Mouse (Mus musculus): ENCODE results near the gene Ccdc60. TPM values are rescaled to one million over a fixed set of nuclear protein-coding genes. Genes with fewer than 3 reads are reported as not detected.
"Not testable (repeated sequence)": the region's sequence is repeated elsewhere in the genome, so short reads cannot be mapped to it uniquely, and the experiment has no call there.

Ccdc60 gene
- polyA plus RNA-seq, 1 experiment = 0.07 TPM

- no peak overlapping the region for H3K4me3 ChIP-seq (ENCODE audit: insufficient read depth, poor library complexity, severe bottlenecking)
- TF ChIP-seq MYOG (IDR thresholded peaks at IDR 0.05; ENCODE audit: control insufficient read depth, extremely low read depth, insufficient read length) (no peak), USF1 (IDR thresholded peaks at IDR 0.05; ENCODE audit: low read depth) (no peak), FOSL1 (IDR thresholded peaks at IDR 0.05; ENCODE audit: insufficient read depth, low read length, poor library complexity, severe bottlenecking) (no peak), CTCF (IDR thresholded peaks at IDR 0.05; ENCODE audit: control insufficient read depth, insufficient read depth, insufficient read length) (no peak), CEBPB (IDR thresholded peaks at IDR 0.05; ENCODE audit: low read depth) (no peak), MAX (IDR thresholded peaks at IDR 0.05) (no peak), MYOD1 (IDR thresholded peaks at IDR 0.05; ENCODE audit: control insufficient read depth, insufficient read length, low read depth) (no peak)
Measured at GRCm38 (mm10) chr5:116189818-116190217, 99.0 kb downstream of the Ccdc60 start.

GRCm38 (mm10) chr5:116180594-116180993 lies 108.2 kb downstream of the Ccdc60 start:
- no peaks in the 10 kb centered on the region for H3K27me3 ChIP-seq (ENCODE audit: control insufficient read depth, insufficient read depth, insufficient read length)
- H3K36me3 ChIP-seq (ENCODE audit: control insufficient read depth, insufficient read depth) = no peaks in the 10 kb centered on the region

More at GRCm38 (mm10) chr5:116189818-116190217, 99.0 kb downstream of the Ccdc60 start:
- H3K79me2 ChIP-seq (ENCODE audit: control insufficient read depth, insufficient read depth) = no peaks in the 10 kb centered on the region
- no peak overlapping the region for H3ac ChIP-seq (ENCODE audit: control insufficient read depth, insufficient read length, low read depth)
- no peaks in the 10 kb centered on the region for H3K27me3 ChIP-seq (ENCODE audit: control insufficient read depth, insufficient read depth, insufficient read length)
- no peaks in the 10 kb centered on the region for H3K36me3 ChIP-seq (ENCODE audit: control insufficient read depth, insufficient read depth)
- no peaks in the 10 kb centered on the region for H3K79me3 ChIP-seq (ENCODE audit: low read depth)

GRCm38 (mm10) chr5:116171721-116172120 lies 117.1 kb downstream of the Ccdc60 start:
- TF ChIP-seq MYOG (IDR thresholded peaks at IDR 0.05; ENCODE audit: control insufficient read depth, extremely low read depth, insufficient read length) (no peak), MYOD1 (IDR thresholded peaks at IDR 0.05; ENCODE audit: control insufficient read depth, insufficient read length, low read depth) (no peak), USF1 (IDR thresholded peaks at IDR 0.05; ENCODE audit: low read depth) (no peak), CTCF (IDR thresholded peaks at IDR 0.05; ENCODE audit: control insufficient read depth, insufficient read depth, insufficient read length) (no peak), FOSL1 (IDR thresholded peaks at IDR 0.05; ENCODE audit: insufficient read depth, low read length, poor library complexity, severe bottlenecking) (no peak), CEBPB (IDR thresholded peaks at IDR 0.05; ENCODE audit: low read depth) (no peak), MAX (IDR thresholded peaks at IDR 0.05) (no peak)
- Histone ChIP-seq H3K36me3 (ENCODE audit: control insufficient read depth, insufficient read depth) (no peaks in the 10 kb centered on the region), H3K27me3 (ENCODE audit: control insufficient read depth, insufficient read depth, insufficient read length) (no peaks in the 10 kb centered on the region), H3K4me3 (ENCODE audit: insufficient read depth, poor library complexity, severe bottlenecking) (no peak overlapping the region), H3ac (ENCODE audit: control insufficient read depth, insufficient read length, low read depth) (no peak overlapping the region), H3K79me3 (ENCODE audit: low read depth) (no peaks in the 10 kb centered on the region), H3K79me2 (ENCODE audit: control insufficient read depth, insufficient read depth) (no peaks in the 10 kb centered on the region)

More at GRCm38 (mm10) chr5:116180594-116180993, 108.2 kb downstream of the Ccdc60 start:
- H3K79me2 ChIP-seq (ENCODE audit: control insufficient read depth, insufficient read depth) = no peaks in the 10 kb centered on the region
- H3K79me3 ChIP-seq (ENCODE audit: low read depth) = no peaks in the 10 kb centered on the region
- TF ChIP-seq FOSL1 (IDR thresholded peaks at IDR 0.05; ENCODE audit: insufficient read depth, low read length, poor library complexity, severe bottlenecking) = no peak
- no peak for TF ChIP-seq CEBPB (IDR thresholded peaks at IDR 0.05; ENCODE audit: low read depth)
- no peak for TF ChIP-seq MAX (IDR thresholded peaks at IDR 0.05)
- TF ChIP-seq MYOG (IDR thresholded peaks at IDR 0.05; ENCODE audit: control insufficient read depth, extremely low read depth, insufficient read length) = no peak
- no peak for TF ChIP-seq CTCF (IDR thresholded peaks at IDR 0.05; ENCODE audit: control insufficient read depth, insufficient read depth, insufficient read length)
- no peak for TF ChIP-seq USF1 (IDR thresholded peaks at IDR 0.05; ENCODE audit: low read depth)
- no peak for TF ChIP-seq MYOD1 (IDR thresholded peaks at IDR 0.05; ENCODE audit: control insufficient read depth, insufficient read length, low read depth)
- H3ac ChIP-seq (ENCODE audit: control insufficient read depth, insufficient read length, low read depth) = no peak overlapping the region
- H3K4me3 ChIP-seq (ENCODE audit: insufficient read depth, poor library complexity, severe bottlenecking) = no peak overlapping the region

- no peak for TF ChIP-seq MAX (IDR thresholded peaks at IDR 0.05)
- no peak for TF ChIP-seq FOSL1 (IDR thresholded peaks at IDR 0.05; ENCODE audit: insufficient read depth, low read length, poor library complexity, severe bottlenecking)
- no peak for TF ChIP-seq MYOG (IDR thresholded peaks at IDR 0.05; ENCODE audit: control insufficient read depth, extremely low read depth, insufficient read length)
- H3K79me2 ChIP-seq (ENCODE audit: control insufficient read depth, insufficient read depth) = no peaks in the 10 kb centered on the region
- H3K4me3 ChIP-seq (ENCODE audit: insufficient read depth, poor library complexity, severe bottlenecking) = no peak overlapping the region
- no peaks in the 10 kb centered on the region for H3K36me3 ChIP-seq (ENCODE audit: control insufficient read depth, insufficient read depth)
- H3ac ChIP-seq (ENCODE audit: control insufficient read depth, insufficient read length, low read depth) = no peak overlapping the region
- no peaks in the 10 kb centered on the region for H3K27me3 ChIP-seq (ENCODE audit: control insufficient read depth, insufficient read depth, insufficient read length)
- H3K79me3 ChIP-seq (ENCODE audit: low read depth) = no peaks in the 10 kb centered on the region
Measured at GRCm38 (mm10) chr5:116166965-116167364, 121.8 kb downstream of the Ccdc60 start.

- H3K79me3 ChIP-seq (ENCODE audit: low read depth) = no peaks in the 10 kb centered on the region
- no peaks in the 10 kb centered on the region for H3K79me2 ChIP-seq (ENCODE audit: control insufficient read depth, insufficient read depth)
- no peaks in the 10 kb centered on the region for H3K27me3 ChIP-seq (ENCODE audit: control insufficient read depth, insufficient read depth, insufficient read length)
- no peaks in the 10 kb centered on the region for H3K36me3 ChIP-seq (ENCODE audit: control insufficient read depth, insufficient read depth)
- no peak overlapping the region for H3K4me3 ChIP-seq (ENCODE audit: insufficient read depth, poor library complexity, severe bottlenecking)
- no peak overlapping the region for H3ac ChIP-seq (ENCODE audit: control insufficient read depth, insufficient read length, low read depth)
- TF ChIP-seq MYOD1 (IDR thresholded peaks at IDR 0.05; ENCODE audit: control insufficient read depth, insufficient read length, low read depth) (no peak), MYOG (IDR thresholded peaks at IDR 0.05; ENCODE audit: control insufficient read depth, extremely low read depth, insufficient read length) (no peak), MAX (IDR thresholded peaks at IDR 0.05) (no peak), USF1 (IDR thresholded peaks at IDR 0.05; ENCODE audit: low read depth) (no peak), CEBPB (IDR thresholded peaks at IDR 0.05; ENCODE audit: low read depth) (no peak), FOSL1 (IDR thresholded peaks at IDR 0.05; ENCODE audit: insufficient read depth, low read length, poor library complexity, severe bottlenecking) (no peak)
Measured at GRCm38 (mm10) chr5:116165203-116165888, 123.4 kb downstream of the Ccdc60 start.

GRCm38 (mm10) chr5:116154811-116155210 lies 134.0 kb downstream of the Ccdc60 start:
- Histone ChIP-seq H3K36me3 (ENCODE audit: control insufficient read depth, insufficient read depth) (no peaks in the 10 kb centered on the region), H3ac (ENCODE audit: control insufficient read depth, insufficient read length, low read depth) (no peak overlapping the region), H3K79me2 (ENCODE audit: control insufficient read depth, insufficient read depth) (no peaks in the 10 kb centered on the region), H3K4me3 (ENCODE audit: insufficient read depth, poor library complexity, severe bottlenecking) (no peak overlapping the region), H3K79me3 (ENCODE audit: low read depth) (no peaks in the 10 kb centered on the region), H3K27me3 (ENCODE audit: control insufficient read depth, insufficient read depth, insufficient read length) (no peaks in the 10 kb centered on the region)
- TF ChIP-seq MYOG (IDR thresholded peaks at IDR 0.05; ENCODE audit: control insufficient read depth, extremely low read depth, insufficient read length) (no peak), FOSL1 (IDR thresholded peaks at IDR 0.05; ENCODE audit: insufficient read depth, low read length, poor library complexity, severe bottlenecking) (no peak), MAX (IDR thresholded peaks at IDR 0.05) (no peak), MYOD1 (IDR thresholded peaks at IDR 0.05; ENCODE audit: control insufficient read depth, insufficient read length, low read depth) (no peak), CEBPB (IDR thresholded peaks at IDR 0.05; ENCODE audit: low read depth) (no peak), USF1 (IDR thresholded peaks at IDR 0.05; ENCODE audit: low read depth) (no peak), CTCF (IDR thresholded peaks at IDR 0.05; ENCODE audit: control insufficient read depth, insufficient read depth, insufficient read length) (no peak)

- not testable (repeated sequence) for H3K4me3 ChIP-seq (ENCODE audit: insufficient read depth, poor library complexity, severe bottlenecking); H3K79me2 ChIP-seq (ENCODE audit: control insufficient read depth, insufficient read depth); H3K27me3 ChIP-seq (ENCODE audit: control insufficient read depth, insufficient read depth, insufficient read length); H3ac ChIP-seq (ENCODE audit: control insufficient read depth, insufficient read length, low read depth); H3K36me3 ChIP-seq (ENCODE audit: control insufficient read depth, insufficient read depth); H3K79me3 ChIP-seq (ENCODE audit: low read depth)
Measured at GRCm38 (mm10) chr5:116146446-116146845, 142.3 kb downstream of the Ccdc60 start.

All from C2C12 (cell line).